Mouse (Mus musculus): ENCODE results near the gene Alkbh2. TPM values are rescaled to one million over a fixed set of nuclear protein-coding genes. Genes with fewer than 3 reads are reported as not detected.

Gene Alkbh2
- polyA plus RNA-seq (2012; fragmentation: generic; extraction: Trizol): 5.2 TPM
- long read RNA-seq, experiment 1, transcript Alkbh2-202 (4 exons, 899 nt): major isoform, 5 of 10 reads
- long read RNA-seq, experiment 1, partial matches to known transcripts: 1 of 10 reads
- long read RNA-seq, experiment 1, other reads (novel, unspliced or antisense): 4 of 10 reads
- long read RNA-seq, experiment 2, partial matches to known transcripts: 0 of 2 reads
- long read RNA-seq, experiment 2, other reads (novel, unspliced or antisense): 1 of 2 reads

- H3K36me3 ChIP-seq (ENCODE audit: control insufficient read depth, insufficient read depth): no peaks in the 10 kb centered on the region
- no peaks in the 10 kb centered on the region for H3K79me3 ChIP-seq (ENCODE audit: low read depth)
- no peaks in the 10 kb centered on the region for H3K27me3 ChIP-seq (ENCODE audit: control insufficient read depth, insufficient read depth, insufficient read length)
- H3K4me3 ChIP-seq (ENCODE audit: insufficient read depth, poor library complexity, severe bottlenecking): peak within 1 kb of the TSS; percentile 30
- H3ac ChIP-seq (ENCODE audit: control insufficient read depth, insufficient read length, low read depth): peak within 1 kb of the TSS; percentile 66
- H3K79me2 ChIP-seq (ENCODE audit: control insufficient read depth, insufficient read depth): no peaks in the 10 kb centered on the region
- TF ChIP-seq MYOG (IDR thresholded peaks at IDR 0.05; ENCODE audit: control insufficient read depth, extremely low read depth, insufficient read length) (no peak), CTCF (IDR thresholded peaks at IDR 0.05; ENCODE audit: control insufficient read depth, insufficient read depth, insufficient read length) (peak; percentile 88)
Observed at GRCm38 (mm10) chr5:114127374-114128349, at the start of gene Alkbh2. Gene Alkbh2 (minus strand): TSS chr5:114128218.

- no peaks in the 10 kb centered on the region for H3K79me3 ChIP-seq (ENCODE audit: low read depth)
- H3ac ChIP-seq (ENCODE audit: control insufficient read depth, insufficient read length, low read depth): no peak overlapping the region
- no peak overlapping the region for H3K4me3 ChIP-seq (ENCODE audit: insufficient read depth, poor library complexity, severe bottlenecking)
- H3K79me2 ChIP-seq (ENCODE audit: control insufficient read depth, insufficient read depth): no peaks in the 10 kb centered on the region
- TF ChIP-seq MYOG (IDR thresholded peaks at IDR 0.05; ENCODE audit: control insufficient read depth, extremely low read depth, insufficient read length): no peak
- TF ChIP-seq USF1 (IDR thresholded peaks at IDR 0.05; ENCODE audit: low read depth): no peak
- TF ChIP-seq CEBPB (IDR thresholded peaks at IDR 0.05; ENCODE audit: low read depth): no peak
- TF ChIP-seq MAX (IDR thresholded peaks at IDR 0.05): no peak
- no peak for TF ChIP-seq FOSL1 (IDR thresholded peaks at IDR 0.05; ENCODE audit: insufficient read depth, low read length, poor library complexity, severe bottlenecking)
- TF ChIP-seq CTCF (IDR thresholded peaks at IDR 0.05; ENCODE audit: control insufficient read depth, insufficient read depth, insufficient read length): no peak
- TF ChIP-seq MYOD1 (IDR thresholded peaks at IDR 0.05; ENCODE audit: control insufficient read depth, insufficient read length, low read depth): no peak
- no peaks in the 10 kb centered on the region for H3K36me3 ChIP-seq (ENCODE audit: control insufficient read depth, insufficient read depth)
- peaks cover 3% of the 10 kb centered on the region for H3K27me3 ChIP-seq (ENCODE audit: control insufficient read depth, insufficient read depth, insufficient read length)
Observed at GRCm38 (mm10) chr5:114176548-114177400, 48.8 kb upstream of the Alkbh2 start.

GRCm38 (mm10) chr5:114175596-114176171 is 47.7 kb upstream of the Alkbh2 start:
- peak overlapping the region; percentile 25 for H3K4me3 ChIP-seq (ENCODE audit: insufficient read depth, poor library complexity, severe bottlenecking)
- H3K36me3 ChIP-seq (ENCODE audit: control insufficient read depth, insufficient read depth): no peaks in the 10 kb centered on the region
- H3K27me3 ChIP-seq (ENCODE audit: control insufficient read depth, insufficient read depth, insufficient read length): peaks cover 3% of the 10 kb centered on the region
- peak overlapping the region; percentile 62 for H3ac ChIP-seq (ENCODE audit: control insufficient read depth, insufficient read length, low read depth)
- H3K79me3 ChIP-seq (ENCODE audit: low read depth): no peaks in the 10 kb centered on the region
- no peaks in the 10 kb centered on the region for H3K79me2 ChIP-seq (ENCODE audit: control insufficient read depth, insufficient read depth)
- TF ChIP-seq CTCF (IDR thresholded peaks at IDR 0.05; ENCODE audit: control insufficient read depth, insufficient read depth, insufficient read length): no peak
- no peak for TF ChIP-seq MAX (IDR thresholded peaks at IDR 0.05)
- no peak for TF ChIP-seq MYOD1 (IDR thresholded peaks at IDR 0.05; ENCODE audit: control insufficient read depth, insufficient read length, low read depth)
- no peak for TF ChIP-seq MYOG (IDR thresholded peaks at IDR 0.05; ENCODE audit: control insufficient read depth, extremely low read depth, insufficient read length)
- no peak for TF ChIP-seq USF1 (IDR thresholded peaks at IDR 0.05; ENCODE audit: low read depth)
- TF ChIP-seq CEBPB (IDR thresholded peaks at IDR 0.05; ENCODE audit: low read depth): no peak
- TF ChIP-seq FOSL1 (IDR thresholded peaks at IDR 0.05; ENCODE audit: insufficient read depth, low read length, poor library complexity, severe bottlenecking): no peak

- H3K79me2 ChIP-seq (ENCODE audit: control insufficient read depth, insufficient read depth): no peaks in the 10 kb centered on the region
- H3K4me3 ChIP-seq (ENCODE audit: insufficient read depth, poor library complexity, severe bottlenecking): no peak overlapping the region
- H3K36me3 ChIP-seq (ENCODE audit: control insufficient read depth, insufficient read depth): no peaks in the 10 kb centered on the region
- H3K27me3 ChIP-seq (ENCODE audit: control insufficient read depth, insufficient read depth, insufficient read length): peaks cover 2% of the 10 kb centered on the region
- TF ChIP-seq CEBPB (IDR thresholded peaks at IDR 0.05; ENCODE audit: low read depth) (no peak), FOSL1 (IDR thresholded peaks at IDR 0.05; ENCODE audit: insufficient read depth, low read length, poor library complexity, severe bottlenecking) (no peak), CTCF (IDR thresholded peaks at IDR 0.05; ENCODE audit: control insufficient read depth, insufficient read depth, insufficient read length) (no peak), MYOG (IDR thresholded peaks at IDR 0.05; ENCODE audit: control insufficient read depth, extremely low read depth, insufficient read length) (no peak), MAX (IDR thresholded peaks at IDR 0.05) (no peak), USF1 (IDR thresholded peaks at IDR 0.05; ENCODE audit: low read depth) (no peak), MYOD1 (IDR thresholded peaks at IDR 0.05; ENCODE audit: control insufficient read depth, insufficient read length, low read depth) (no peak)
- H3ac ChIP-seq (ENCODE audit: control insufficient read depth, insufficient read length, low read depth): no peak overlapping the region
- H3K79me3 ChIP-seq (ENCODE audit: low read depth): no peaks in the 10 kb centered on the region
Observed at GRCm38 (mm10) chr5:114174639-114175038, 46.6 kb upstream of the Alkbh2 start.
